Mouse (Mus musculus): ENCODE measurements around the gene Crlf3. TPM values are rescaled to one million over a fixed set of nuclear protein-coding genes. Genes with fewer than 3 reads are reported as not detected.

The Crlf3 gene
- polyA plus RNA-seq (2017; shearing (Covaris generic)): 339 TPM

GRCm38 (mm10) chr11:80080826-80081728, at the start of gene Crlf3:
TSS of gene Crlf3 (minus strand) at chr11:80080991.

GRCm38 (mm10) chr11:80088917-80089816, 8.4 kb upstream of the Crlf3 start, which contains the start of gene Atad5:
TSS of gene Atad5 (plus strand) at chr11:80089400.

Other genes with a start within 250 kb of the Crlf3 start
- 40.0 TPM for gene Utp6, start 118.6 kb downstream of the Crlf3 start, polyA plus RNA-seq (2017; shearing (Covaris generic))
- 52.8 TPM for gene Suz12, start 87.9 kb downstream of the Crlf3 start, polyA plus RNA-seq (2017; shearing (Covaris generic))
- 2.6 TPM for gene Atad5, start 8.4 kb upstream of the Crlf3 start, polyA plus RNA-seq (2017; shearing (Covaris generic))
- gene Tefm, start 61.2 kb upstream of the Crlf3 start, polyA plus RNA-seq (2017; shearing (Covaris generic)): 4.0 TPM
- not detected for gene Adap2, start 73.1 kb upstream of the Crlf3 start, polyA plus RNA-seq (2017; shearing (Covaris generic))
- gene Rnf135, start 102.9 kb upstream of the Crlf3 start, polyA plus RNA-seq (2017; shearing (Covaris generic)): 3.3 TPM
- 51.8 TPM for gene Rhot1, start 128.0 kb upstream of the Crlf3 start, polyA plus RNA-seq (2017; shearing (Covaris generic))
- gene Rhbdl3, start 219.9 kb upstream of the Crlf3 start, polyA plus RNA-seq (2017; shearing (Covaris generic)): 6.0 TPM